Mouse (Mus musculus): ENCODE data around the gene Ccdc85c. TPM values are rescaled to one million over a fixed set of nuclear protein-coding genes. Genes with fewer than 3 reads are reported as not detected.

Ccdc85c gene
- total and polyA plus RNA-seq, 3 experiments = 14.0 to 32.4 (median 15.2) TPM

- Histone ChIP-seq H3K4me3 (replicated peaks in 1 of 3; ENCODE audit: low read depth in 2 of 3, low read length in 2 of 3, poor library complexity in 1 of 3) (no peak overlapping the region), H3K9me3 (replicated peaks; ENCODE audit: low read length) (no peaks in the 10 kb centered on the region), H3K79me2 (replicated peaks; ENCODE audit: control insufficient read depth, extremely low read depth, insufficient read depth, poor library complexity, severe bottlenecking) (no peaks in the 10 kb centered on the region), H3K4me2 (ENCODE audit: insufficient read depth, low read depth, poor library complexity, severe bottlenecking) (no peak overlapping the region), H3K27ac (ENCODE audit: insufficient read depth, low read depth) (no peak overlapping the region), H3K36me3 (replicated peaks in 1 of 2; ENCODE audit: control insufficient read depth in 1 of 2, insufficient read depth in 1 of 2, low read length in 1 of 2) (peaks cover 81 to 96% of the 10 kb centered on the region in 2 experiments), H3K4me1 (ENCODE audit: control insufficient read depth in 1 of 2, insufficient read depth in 2 of 2) (peaks cover 0 to 8% of the 10 kb centered on the region in 2 experiments; a peak in 1 of 4 replicates), H3K27me3 (replicated peaks) (no peaks in the 10 kb centered on the region), H3K9ac (ENCODE audit: insufficient read depth, low read depth) (no peak overlapping the region)
- TF ChIP-seq NELFE (IDR thresholded peaks at IDR 0.05; ENCODE audit: low read depth, low read length) = no peak
- no peak for TF ChIP-seq RAD21 (IDR thresholded peaks at IDR 0.05; ENCODE audit: low read depth, low read length)
- no peak for TF ChIP-seq JUN (IDR thresholded peaks at IDR 0.05; ENCODE audit: insufficient read depth, low read depth, low read length)
- TF ChIP-seq RCOR1 (conservative IDR thresholded peaks at IDR 0.05; ENCODE audit: low read depth, low read length) = no peak
- TF ChIP-seq CHD2 (IDR thresholded peaks at IDR 0.05; ENCODE audit: low read length) = no peak
- no peak for TF ChIP-seq PAX5 (IDR thresholded peaks at IDR 0.05; ENCODE audit: low read length)
- no peak for TF ChIP-seq MAFK (IDR thresholded peaks at IDR 0.05; ENCODE audit: insufficient replicate concordance, low read length)
- no peak for TF ChIP-seq BHLHE40 (IDR thresholded peaks at IDR 0.05; ENCODE audit: low read depth, low read length)
- no peak for TF ChIP-seq ZMIZ1 (IDR thresholded peaks at IDR 0.05; ENCODE audit: low read depth, low read length)
- no peak for TF ChIP-seq MAZ (IDR thresholded peaks at IDR 0.05; ENCODE audit: low read depth, low read length)
- TF ChIP-seq MAX (IDR thresholded peaks at IDR 0.05; ENCODE audit: low read length) = no peak
- in situ Hi-C loops (cut with MboI; ENCODE audit: low pct_ligation_motif_present, low pct_unique_long_range_greater_than_20kb, low sequenced_read_pairs) = no loop called here
- DNase-seq (ENCODE audit: extremely low read depth) = no peak
- dilution Hi-C loops (cut with MboI; ENCODE audit: extremely low pct_ligation_motif_present, extremely low pct_unique_long_range_greater_than_20kb, low sequenced_read_pairs) = no loop called here
These were observed 81.3 kb downstream of the Ccdc85c start for GRCm38 (mm10) chr12:108193878-108194277.

- Histone ChIP-seq H3K27ac (ENCODE audit: insufficient read depth, low read depth) (no peak overlapping the region), H3K79me2 (replicated peaks; ENCODE audit: control insufficient read depth, extremely low read depth, insufficient read depth, poor library complexity, severe bottlenecking) (peaks cover 26% of the 10 kb centered on the region), H3K27me3 (replicated peaks) (no peaks in the 10 kb centered on the region), H3K4me2 (ENCODE audit: insufficient read depth, low read depth, poor library complexity, severe bottlenecking) (no peak overlapping the region), H3K36me3 (replicated peaks in 1 of 2; ENCODE audit: control insufficient read depth in 1 of 2, insufficient read depth in 1 of 2, low read length in 1 of 2) (peaks cover 76 to 92% of the 10 kb centered on the region in 2 experiments), H3K4me1 (ENCODE audit: control insufficient read depth in 1 of 2, insufficient read depth in 2 of 2) (peaks cover 0 to 4% of the 10 kb centered on the region in 2 experiments; a peak in 1 of 4 replicates), H3K4me3 (replicated peaks in 1 of 3; ENCODE audit: low read depth in 2 of 3, low read length in 2 of 3, poor library complexity in 1 of 3) (no peak overlapping the region), H3K9ac (ENCODE audit: insufficient read depth, low read depth) (no peak overlapping the region), H3K9me3 (replicated peaks; ENCODE audit: low read length) (no peaks in the 10 kb centered on the region)
- no peak for TF ChIP-seq JUND (conservative IDR thresholded peaks at IDR 0.05; ENCODE audit: low read depth, low read length)
- TF ChIP-seq CTCF (conservative IDR thresholded peaks at IDR 0.05 in 1 of 2, IDR thresholded peaks at IDR 0.05 in 1 of 2; ENCODE audit: low read depth in 2 of 2, low read length in 2 of 2) = peak in 1 of 2 experiments; percentile 18; a peak in 1 of 4 replicates
- TF ChIP-seq ETS1 (conservative IDR thresholded peaks at IDR 0.05; ENCODE audit: low read depth, low read length) = no peak
- no peak for TF ChIP-seq MXI1 (IDR thresholded peaks at IDR 0.05; ENCODE audit: low read depth, low read length)
- no peak for TF ChIP-seq MEF2A (IDR thresholded peaks at IDR 0.05; ENCODE audit: borderline replicate concordance, low read depth, low read length)
- no peak for TF ChIP-seq NELFE (IDR thresholded peaks at IDR 0.05; ENCODE audit: low read depth, low read length)
- TF ChIP-seq ZKSCAN1 (IDR thresholded peaks at IDR 0.05; ENCODE audit: borderline replicate concordance, low read depth, low read length) = no peak
- no peak for DNase-seq (ENCODE audit: extremely low read depth)
- dilution Hi-C loops (cut with MboI; ENCODE audit: extremely low pct_ligation_motif_present, extremely low pct_unique_long_range_greater_than_20kb, low sequenced_read_pairs) = no loop called here
- in situ Hi-C loops (cut with MboI; ENCODE audit: low pct_ligation_motif_present, low pct_unique_long_range_greater_than_20kb, low sequenced_read_pairs) = no loop called here
These were observed 87.6 kb downstream of the Ccdc85c start for GRCm38 (mm10) chr12:108187541-108188091.

Data from CH12.LX (cell line).